Mouse (Mus musculus) A20 (cell line): ENCODE measurements at regions not wholly inside any gene's neighbourhood (a gene's known extent, or its start where the extent isn't known, plus 50 kb on each side); places are given as distances from the start of the nearest gene placed in this dataset.

ENCODE experiments used
- DNase-seq: peaks from one replicate; pipeline ENCODE4 v3.0.0-alpha.2; 2011; ENCODE audit warnings: low read depth, low spot score

GRCm38 (mm10) chr11:20462076-20462475 is 81.0 kb upstream of the Sertad2 start:
- DNase-seq, result no peak

GRCm38 (mm10) chr11:20463173-20463681 is 79.8 kb upstream of the Sertad2 start:
- DNase-seq, result no peak

- peak; percentile 64 for DNase-seq
These were observed 78.5 kb upstream of the Sertad2 start for GRCm38 (mm10) chr11:20464564-20464963.

- no peak for DNase-seq
These were observed 76.5 kb upstream of the Sertad2 start for GRCm38 (mm10) chr11:20466591-20466990.

GRCm38 (mm10) chr11:20468319-20469018 is 74.6 kb upstream of the Sertad2 start:
- DNase-seq, result peak; percentile 77

GRCm38 (mm10) chr11:20469368-20469767 is 73.7 kb upstream of the Sertad2 start:
- DNase-seq, result peak; percentile 24

GRCm38 (mm10) chr11:20470396-20470795 is 72.7 kb upstream of the Sertad2 start:
- no peak for DNase-seq

GRCm38 (mm10) chr11:20472336-20472735 is 70.7 kb upstream of the Sertad2 start:
- no peak for DNase-seq

- no peak for DNase-seq
These were observed 67.4 kb upstream of the Sertad2 start for GRCm38 (mm10) chr11:20475629-20476028.

GRCm38 (mm10) chr11:20476494-20476893 is 66.6 kb upstream of the Sertad2 start:
- no peak for DNase-seq

- DNase-seq, result peak; percentile 24
These were observed 65.6 kb upstream of the Sertad2 start for GRCm38 (mm10) chr11:20477183-20478037.

- DNase-seq, result no peak
These were observed 62.4 kb upstream of the Sertad2 start for GRCm38 (mm10) chr11:20480632-20481031.

- no peak for DNase-seq
These were observed 57.7 kb upstream of the Sertad2 start for GRCm38 (mm10) chr11:20485371-20485770.
